Mouse (Mus musculus): Measurements from ENCODE around the gene 2810021J22Rik. TPM values are rescaled to one million over a fixed set of nuclear protein-coding genes. Genes with fewer than 3 reads are reported as not detected.

The 2810021J22Rik gene
- polyA plus RNA-seq, 1 experiment from 2014 or later: 11.4 TPM

Other genes starting within 250 kb of the 2810021J22Rik start
- not detected in 2 replicates for gene Olfr323, start 236.7 kb upstream of the 2810021J22Rik start, polyA plus RNA-seq (2014; fragmentation: Nextera tagmentation; extraction: Ambion mirVana)
- 0.27 and 0.62 TPM in 2 replicates for gene Trim58, start 226.8 kb upstream of the 2810021J22Rik start, polyA plus RNA-seq (2014; fragmentation: Nextera tagmentation; extraction: Ambion mirVana)
- not detected in 2 replicates for gene Olfr322, start 208.4 kb upstream of the 2810021J22Rik start, polyA plus RNA-seq (2014; fragmentation: Nextera tagmentation; extraction: Ambion mirVana)
- gene Olfr320, start 186.1 kb upstream of the 2810021J22Rik start, polyA plus RNA-seq (2014; fragmentation: Nextera tagmentation; extraction: Ambion mirVana): not detected in 2 replicates
- gene Olfr319, start 168.1 kb upstream of the 2810021J22Rik start, polyA plus RNA-seq (2014; fragmentation: Nextera tagmentation; extraction: Ambion mirVana): not detected in 2 replicates
- gene Olfr318, start 143.2 kb upstream of the 2810021J22Rik start, polyA plus RNA-seq (2014; fragmentation: Nextera tagmentation; extraction: Ambion mirVana): not detected in 2 replicates
- not detected in 2 replicates for gene Olfr317, start 128.0 kb upstream of the 2810021J22Rik start, polyA plus RNA-seq (2014; fragmentation: Nextera tagmentation; extraction: Ambion mirVana)
- not detected in 2 replicates for gene Olfr316, start 114.5 kb upstream of the 2810021J22Rik start, polyA plus RNA-seq (2014; fragmentation: Nextera tagmentation; extraction: Ambion mirVana)
- gene Olfr315, start 94.0 kb upstream of the 2810021J22Rik start, polyA plus RNA-seq (2014; fragmentation: Nextera tagmentation; extraction: Ambion mirVana): not detected in 2 replicates
- not detected in 2 replicates for gene Olfr314, start 84.3 kb upstream of the 2810021J22Rik start, polyA plus RNA-seq (2014; fragmentation: Nextera tagmentation; extraction: Ambion mirVana)
- 8.2 and 10.1 TPM in 2 replicates for gene Fam183b, start 65.3 kb upstream of the 2810021J22Rik start, polyA plus RNA-seq (2014; fragmentation: Nextera tagmentation; extraction: Ambion mirVana)
- gene Olfr313, start 52.2 kb upstream of the 2810021J22Rik start, polyA plus RNA-seq (2014; fragmentation: Nextera tagmentation; extraction: Ambion mirVana): not detected in 2 replicates
- 0.05 TPM in 1 of 2 replicates, not detected in the other for gene Olfr312, start 38.0 kb upstream of the 2810021J22Rik start, polyA plus RNA-seq (2014; fragmentation: Nextera tagmentation; extraction: Ambion mirVana)
- not detected in 2 replicates for gene Olfr311, start 28.0 kb upstream of the 2810021J22Rik start, polyA plus RNA-seq (2014; fragmentation: Nextera tagmentation; extraction: Ambion mirVana)
- 16.1 and 16.6 TPM in 2 replicates for gene Gm12258, start 20.1 kb upstream of the 2810021J22Rik start, polyA plus RNA-seq (2014; fragmentation: Nextera tagmentation; extraction: Ambion mirVana)
- 6.5 and 7.5 TPM in 2 replicates for gene Zfp39, start 37.0 kb downstream of the 2810021J22Rik start, polyA plus RNA-seq (2014; fragmentation: Nextera tagmentation; extraction: Ambion mirVana)
- gene Btnl10, start 50.7 kb downstream of the 2810021J22Rik start, polyA plus RNA-seq (2014; fragmentation: Nextera tagmentation; extraction: Ambion mirVana): not detected in 2 replicates
- 395 and 419 TPM in 2 replicates for gene Rnf187, start 71.7 kb downstream of the 2810021J22Rik start, polyA plus RNA-seq (2014; fragmentation: Nextera tagmentation; extraction: Ambion mirVana)
- 108 and 114 TPM in 2 replicates for gene Hist3h2ba, start 81.7 kb downstream of the 2810021J22Rik start, polyA plus RNA-seq (2014; fragmentation: Nextera tagmentation; extraction: Ambion mirVana)
- gene Hist3h2a, start 87.5 kb downstream of the 2810021J22Rik start, polyA plus RNA-seq (2014; fragmentation: Nextera tagmentation; extraction: Ambion mirVana): 71.2 and 75.2 TPM in 2 replicates
- 0.36 and 0.73 TPM in 2 replicates for gene Trim17, start 87.5 kb downstream of the 2810021J22Rik start, polyA plus RNA-seq (2014; fragmentation: Nextera tagmentation; extraction: Ambion mirVana)
- 15.7 and 18.2 TPM in 2 replicates for gene Trim11, start 110.9 kb downstream of the 2810021J22Rik start, polyA plus RNA-seq (2014; fragmentation: Nextera tagmentation; extraction: Ambion mirVana)

Data from hindbrain, embryonic 11.5 days (tissue).